Mouse (Mus musculus): ENCODE data around the gene Hjurp.
"Not testable (repeated sequence)": the region's sequence is repeated elsewhere in the genome, so short reads cannot be mapped to it uniquely, and the experiment has no call there.

Gene Hjurp

GRCm38 (mm10) chr1:88235046-88235893 is 42.2 kb downstream of the Hjurp start:
- DNase-seq: no peak

GRCm38 (mm10) chr1:88234646-88235045 is 42.8 kb downstream of the Hjurp start:
- no peak for DNase-seq

DNA sequence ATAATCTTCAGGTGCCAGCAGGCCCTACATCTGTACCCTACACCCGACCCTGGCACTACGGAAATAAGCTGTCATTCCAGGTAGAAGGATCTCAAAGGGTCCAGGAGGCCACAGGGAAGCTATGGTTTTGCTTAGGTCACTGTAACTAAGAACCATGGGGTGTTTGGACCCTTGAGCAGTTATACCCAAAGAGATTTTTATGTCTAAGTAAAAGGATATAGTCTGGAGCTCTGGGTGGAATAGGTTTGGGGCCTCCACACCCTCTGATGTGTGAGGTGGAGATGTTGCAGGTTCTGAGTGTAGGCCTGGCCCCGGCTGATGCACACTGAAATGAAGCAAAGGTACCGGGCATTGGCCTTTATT is 43.2 kb downstream of the Hjurp start:
- DNase-seq: no peak

DNA sequence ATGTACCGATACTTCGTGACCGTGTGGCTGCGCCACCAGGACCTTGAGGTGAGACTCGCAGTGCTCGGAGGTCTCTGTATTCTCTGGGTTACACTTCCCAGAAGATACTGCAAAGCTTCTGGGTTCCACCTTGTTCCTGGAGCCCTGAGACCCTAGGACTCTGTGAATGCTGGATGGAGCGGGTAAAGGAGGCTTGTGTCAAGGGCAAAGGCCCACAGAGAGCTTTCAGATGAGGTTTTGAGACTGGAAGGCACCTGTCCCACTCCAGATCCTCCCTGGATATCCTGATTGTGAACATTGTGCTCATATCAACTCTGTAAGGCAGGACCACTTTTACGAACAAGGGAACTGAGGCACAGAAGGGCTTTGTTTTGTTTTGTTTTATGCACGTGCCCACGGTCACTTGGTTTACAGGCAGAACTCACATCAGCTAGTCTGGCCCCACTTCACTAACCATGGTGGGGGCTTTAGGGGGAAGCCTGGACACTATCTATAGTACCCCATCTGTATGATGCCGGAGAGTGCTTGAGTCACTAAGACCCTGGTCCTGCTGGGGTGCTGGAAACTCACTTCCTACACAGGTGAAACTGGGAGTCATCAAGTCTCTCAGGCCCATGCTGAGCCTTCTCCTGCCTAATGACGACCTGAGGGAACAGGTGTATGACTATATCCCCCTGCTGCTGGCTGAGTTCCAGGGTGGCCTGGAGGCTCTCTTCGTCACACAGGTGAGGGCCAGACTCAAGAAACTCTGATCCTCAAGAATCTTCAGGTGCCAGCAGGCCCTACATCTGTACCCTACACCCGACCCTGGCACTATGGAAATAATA is 43.8 kb downstream of the Hjurp start:
- no peak for DNase-seq

DNA sequence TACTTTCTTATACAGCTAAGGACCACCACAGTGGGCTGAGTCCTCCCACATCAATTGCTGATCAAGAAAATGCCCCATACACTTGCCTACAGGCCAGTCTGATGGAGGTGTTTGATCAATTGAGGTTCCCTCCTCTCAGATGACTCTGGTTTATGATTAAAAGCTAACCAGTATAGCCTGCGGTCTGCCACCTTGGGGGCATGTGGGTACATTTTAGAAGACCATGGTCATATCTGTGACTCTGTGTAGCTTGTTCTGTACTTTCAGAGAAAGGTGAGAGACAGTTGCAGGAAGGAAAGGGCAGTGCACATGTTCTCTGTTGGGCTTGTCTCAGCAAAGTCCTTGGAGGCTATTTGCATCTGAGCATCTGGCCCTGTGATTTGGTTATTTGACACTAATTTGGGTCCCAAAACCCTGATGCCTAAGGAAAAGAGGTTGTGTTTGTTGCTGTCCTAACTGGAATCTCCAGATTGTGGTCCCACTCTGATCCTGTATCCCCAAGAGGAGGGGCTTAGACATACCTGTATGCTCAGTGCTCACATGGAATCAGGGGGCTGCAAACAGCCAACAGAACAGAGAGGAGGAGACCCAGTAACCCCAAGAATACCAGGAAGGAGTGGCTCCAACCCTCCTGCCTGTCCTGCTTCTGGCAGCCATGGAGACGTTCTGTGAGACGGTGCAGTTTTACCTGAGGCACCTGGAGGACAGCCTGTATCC is 44.6 kb downstream of the Hjurp start:
- no peak for DNase-seq

- no peak for DNase-seq
These were observed 45.5 kb downstream of the Hjurp start for GRCm38 (mm10) chr1:88231803-88232499.

GRCm38 (mm10) chr1:88230981-88231802 is 46.2 kb downstream of the Hjurp start:
- DNase-seq: no peak

GRCm38 (mm10) chr1:88230421-88230820 is 47.0 kb downstream of the Hjurp start:
- no peak for DNase-seq

- no peak for DNase-seq
These were observed 47.4 kb downstream of the Hjurp start for GRCm38 (mm10) chr1:88229986-88230385.

- DNase-seq: no peak
These were observed 47.9 kb downstream of the Hjurp start for GRCm38 (mm10) chr1:88229566-88229965.

DNA sequence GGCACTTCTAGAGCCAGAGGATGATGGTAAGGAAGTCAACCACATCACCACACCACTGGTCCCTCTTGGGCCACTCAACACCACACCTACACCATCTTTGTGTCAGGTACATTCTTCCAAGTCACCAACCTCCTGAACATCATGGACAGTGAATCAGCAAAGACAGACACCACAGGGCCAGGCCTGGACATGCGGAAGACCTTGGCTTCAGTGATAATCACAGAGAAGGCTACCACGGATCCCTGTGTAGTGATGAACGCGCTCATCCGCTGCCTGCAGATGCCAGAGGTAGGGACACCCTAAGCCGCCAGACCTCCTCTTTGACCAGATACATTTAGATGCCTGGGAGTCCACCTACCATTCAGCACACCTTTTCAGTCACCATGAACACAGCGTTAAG is 49.3 kb downstream of the Hjurp start:
- no peak for DNase-seq

GRCm38 (mm10) chr1:88227482-88227881 is 50.0 kb downstream of the Hjurp start:
- DNase-seq: no peak

- DNase-seq: no peak
These were observed 50.6 kb downstream of the Hjurp start, which contains the start of gene Mroh2a for GRCm38 (mm10) chr1:88226670-88227379. TSS of gene Mroh2a (plus strand) at chr1:88226986.

DNA sequence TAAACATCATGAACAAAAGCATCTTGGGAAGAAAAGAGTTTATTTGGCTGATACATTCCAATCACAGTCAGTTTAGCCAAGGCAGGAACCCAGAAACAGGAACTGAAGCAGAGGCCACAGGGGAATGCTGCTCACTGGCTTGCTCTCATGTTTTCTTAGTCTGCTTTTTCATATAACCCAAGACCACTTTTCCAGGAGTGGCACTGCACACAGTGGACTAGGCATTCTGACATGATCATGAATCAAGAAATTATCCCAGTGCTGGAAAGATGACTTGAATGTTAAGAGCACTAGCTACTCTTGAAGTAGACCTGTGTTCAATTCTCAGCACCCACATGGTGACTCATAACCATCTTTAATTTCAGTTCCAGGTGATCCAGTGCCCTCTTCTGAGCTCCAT is 51.7 kb downstream of the Hjurp start:
- DNase-seq: no peak

DNA sequence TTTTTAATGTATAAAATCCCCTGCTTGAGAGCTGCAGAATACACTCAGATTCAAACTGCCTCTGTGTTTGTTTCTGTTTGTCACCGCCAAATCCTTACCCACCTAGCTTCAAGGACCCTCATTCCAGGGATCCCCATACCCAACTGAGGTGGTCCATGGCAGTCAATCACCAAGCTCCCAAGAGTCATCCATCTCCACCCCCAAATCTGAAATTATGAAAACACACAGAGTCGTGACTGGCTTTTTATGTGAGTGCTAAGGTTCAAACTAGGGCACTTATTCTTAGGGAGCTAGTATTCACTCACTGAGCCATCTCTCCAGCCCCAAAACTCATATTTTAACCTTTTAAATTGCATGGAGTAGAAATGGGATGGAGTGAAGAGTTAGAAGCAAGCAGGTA is 52.1 kb downstream of the Hjurp start:
- DNase-seq: not testable (repeated sequence)

GRCm38 (mm10) chr1:88224029-88224776 is 53.2 kb downstream of the Hjurp start:
- no peak for DNase-seq

GRCm38 (mm10) chr1:88223591-88223990 is 53.8 kb downstream of the Hjurp start:
- no peak for DNase-seq

DNA sequence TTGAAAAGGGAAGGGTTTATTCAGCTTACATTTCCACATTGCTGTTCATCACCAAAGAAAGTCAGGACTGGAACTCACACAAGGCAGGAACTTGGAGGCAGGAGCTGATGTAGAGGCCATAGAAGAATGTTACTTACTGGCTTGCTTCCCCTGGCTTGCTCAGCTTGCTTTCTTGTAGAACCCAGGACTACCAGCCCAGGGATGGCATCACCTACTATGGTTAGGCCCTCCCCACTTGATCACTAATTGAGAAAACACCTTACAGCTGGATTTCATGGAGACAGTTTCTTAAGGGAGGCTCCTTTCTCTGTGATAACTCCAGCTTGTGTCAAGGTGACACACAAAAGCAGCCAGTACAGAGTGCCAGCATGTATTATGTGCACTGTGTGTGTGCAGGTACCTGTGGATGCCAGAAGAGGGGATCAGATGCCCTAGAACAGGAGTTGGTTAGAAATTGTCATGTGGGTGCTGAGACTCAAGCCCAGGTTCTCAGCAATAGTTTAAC is 54.4 kb downstream of the Hjurp start:
- DNase-seq: not testable (repeated sequence)

DNA sequence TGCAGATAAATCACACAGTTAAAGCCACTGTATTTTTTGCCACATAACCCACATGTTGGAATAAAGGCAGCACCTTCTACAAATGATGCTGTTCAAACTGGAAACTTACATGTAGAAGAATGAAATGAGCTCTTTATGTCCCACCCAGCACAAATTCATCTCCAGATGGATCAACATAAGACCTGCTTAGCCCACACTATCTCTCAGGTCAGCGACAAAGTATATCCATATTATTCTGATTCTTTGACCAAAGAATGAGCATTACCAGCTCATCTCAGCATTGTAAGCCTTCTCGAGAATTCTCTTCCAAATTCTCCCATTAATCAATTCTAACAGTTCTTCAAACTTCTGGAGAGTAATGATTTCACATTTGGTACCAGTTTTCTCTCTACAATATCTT is 55.2 kb downstream of the Hjurp start:
- no peak for DNase-seq

GRCm38 (mm10) chr1:88220336-88220735 is 57.1 kb downstream of the Hjurp start:
- no peak for DNase-seq
